Mouse (Mus musculus) liver, embryonic 14.5 days (tissue): Measurements from ENCODE around the gene Lyrm9.

Experiments used
- CTCF ChIP-seq: IDR thresholded peaks from 2 replicates; pipeline ENCODE4 v1.5.1; 2016; ENCODE audit warnings: antibody characterized with exemption, low read depth, control low read depth
- EP300 ChIP-seq: IDR thresholded peaks from 2 replicates; pipeline ENCODE4 v1.6.1; 2016; ENCODE audit warnings: antibody characterized with exemption, low read depth

- TF ChIP-seq CTCF (no peak), EP300 (no peak)
Observed at GRCm38 (mm10) chr11:78851871-78852265, 25.5 kb downstream of the Lyrm9 start.
